Mouse (Mus musculus) forebrain, embryonic 14.5 days (tissue): ENCODE results near the gene Ces3b. TPM values are rescaled to one million over a fixed set of nuclear protein-coding genes. Genes with fewer than 3 reads are reported as not detected.
"Not testable (repeated sequence)": the region's sequence is repeated elsewhere in the genome, so short reads cannot be mapped to it uniquely, and the experiment has no call there.

Source experiments
- ATAC-seq: fragments of 200-750 bp; cut with Nextera tagmentation; 2 replicates; pipeline ENCODE4 v1.8.0; 2017; ENCODE audit warnings: mild to moderate bottlenecking, moderate library complexity
- DNase-seq: peaks from one replicate; pipeline ENCODE4 v3.0.0-alpha.2; 2015; ENCODE audit warnings: low spot score
- H3K27ac ChIP-seq: fragments of 300-500 bp; sonication (generic); 2 replicates; pipeline ENCODE4 v1.5.1; 2014; ENCODE audit warnings: low read depth, mild to moderate bottlenecking, control low read depth, low read length, moderate library complexity
- H3K27me3 ChIP-seq: fragments of 300-500 bp; sonication (generic); replicated peaks from 2 replicates; pipeline ENCODE4 v1.6.1; 2014; ENCODE audit warnings: low read length, control low read depth, mixed read lengths; ENCODE audit not compliant: control insufficient read depth, insufficient read depth
- H3K36me3 ChIP-seq: fragments of 300-500 bp; sonication (generic); 2 replicates; pipeline ENCODE4 v1.6.1; 2014; ENCODE audit warnings: low read length, control low read depth; ENCODE audit not compliant: control insufficient read depth, insufficient read depth
- H3K4me1 ChIP-seq: fragments of 300-500 bp; sonication (generic); 2 replicates; pipeline ENCODE4 v1.6.1; 2014; ENCODE audit warnings: antibody characterized with exemption, low read length, control low read depth; ENCODE audit not compliant: control insufficient read depth, insufficient read depth
- H3K4me2 ChIP-seq: fragments of 300-500 bp; sonication (generic); 2 replicates; pipeline ENCODE4 v1.6.1; 2014; ENCODE audit warnings: mild to moderate bottlenecking, control low read depth, low read length
- H3K4me3 ChIP-seq: fragments of 300-500 bp; sonication (generic); 2 replicates; pipeline ENCODE4 v1.5.1; 2014; ENCODE audit warnings: low read depth, low read length, control low read depth
- H3K9ac ChIP-seq: fragments of 300-500 bp; sonication (generic); 2 replicates; pipeline ENCODE4 v1.6.1; 2014; ENCODE audit warnings: mild to moderate bottlenecking, low read length, control low read depth, moderate library complexity
- H3K9me3 ChIP-seq: fragments of 300-500 bp; sonication (generic); replicated peaks from 2 replicates; pipeline ENCODE4 v1.6.1; 2016; ENCODE audit warnings: low read length, control low read depth, mixed read lengths; ENCODE audit not compliant: control insufficient read depth
- WGBS: fragments of 180-500 bp; shearing (Covaris S2); extraction: QIAGEN DNeasy Blood & Tissue Kit; methylation state at CpG from one replicate; pipeline ENCODE4 v1.1.7; 2014; 5-methylcytosine and 5-hydroxymethylcytosine counted together
- polyA plus RNA-seq: library from polyadenylated mRNA; unstranded; fragments of >200 nt; fragmentation: Nextera tagmentation; extraction: Ambion mirVana; gene quantifications from 2 replicates; pipeline ENCODE4 v1.2.1, GENCODE M21; 2014

The Ces3b gene
- polyA plus RNA-seq, 1 experiment from 2014 or later: not detected

DNA sequence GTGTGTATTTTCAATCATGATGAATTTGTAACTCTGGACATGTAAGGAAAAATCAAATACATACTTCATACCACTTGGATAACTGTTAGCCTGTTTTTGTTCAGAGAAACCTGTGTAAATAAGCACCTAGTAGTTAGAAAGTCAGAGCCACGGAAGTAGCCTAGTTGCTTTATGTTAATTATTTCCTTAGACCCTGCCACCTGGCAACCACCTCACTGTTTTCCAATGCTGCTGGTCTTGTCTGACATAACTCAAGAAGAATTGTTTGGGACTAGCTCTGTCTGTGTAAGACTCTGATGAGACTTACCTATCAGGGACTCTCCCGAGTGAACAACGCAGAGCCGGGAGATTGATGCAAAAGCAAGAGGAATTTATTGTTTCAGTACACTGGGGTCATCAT is 7.0 kb upstream of the Ces3b start:
- no peaks in the 10 kb centered on the region for H3K27me3 ChIP-seq
- H3K4me2 ChIP-seq: no peak overlapping the region
- H3K27ac ChIP-seq: no peak overlapping the region
- no peaks in the 10 kb centered on the region for H3K4me1 ChIP-seq
- H3K9ac ChIP-seq: no peak overlapping the region
- 94% methylated on average over 4 of the region's 4 CpGs for WGBS
- no peak for ATAC-seq
- no peaks in the 10 kb centered on the region for H3K9me3 ChIP-seq
- H3K36me3 ChIP-seq: no peaks in the 10 kb centered on the region
- no peak overlapping the region for H3K4me3 ChIP-seq
- DNase-seq: no peak

- WGBS: 74% methylated on average over 6 of the region's 6 CpGs
- Histone ChIP-seq H3K9ac (no peak overlapping the region), H3K4me3 (no peak overlapping the region), H3K4me2 (no peak overlapping the region), H3K27me3 (no peaks in the 10 kb centered on the region), H3K9me3 (no peaks in the 10 kb centered on the region), H3K36me3 (no peaks in the 10 kb centered on the region), H3K27ac (no peak overlapping the region), H3K4me1 (no peaks in the 10 kb centered on the region)
- ATAC-seq (no peak), DNase-seq (no peak)
These were observed 6.5 kb upstream of the Ces3b start for GRCm38 (mm10) chr8:105077071-105077470.

DNA sequence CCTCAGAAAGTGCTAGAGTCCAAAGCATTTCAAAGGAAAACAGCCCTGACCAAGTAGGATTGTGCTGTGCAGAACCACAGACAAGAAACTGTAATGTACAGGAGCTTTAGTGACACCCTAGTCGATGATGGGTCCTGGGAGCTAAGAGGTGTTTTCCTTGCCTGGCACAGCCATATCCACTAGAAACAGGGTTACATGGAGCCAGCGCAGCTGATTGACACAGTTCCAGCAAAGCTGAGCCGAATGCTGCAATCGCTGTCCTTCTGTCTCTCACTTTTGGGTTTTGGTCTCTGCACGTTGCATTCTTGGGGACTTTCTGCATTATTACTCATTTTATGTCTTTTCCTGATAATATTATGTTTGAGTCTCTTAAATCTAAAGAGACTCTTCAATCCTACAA is 5.0 kb upstream of the Ces3b start:
- no peaks in the 10 kb centered on the region for H3K4me1 ChIP-seq
- WGBS: 90% methylated on average over 5 of the region's 5 CpGs

DNA sequence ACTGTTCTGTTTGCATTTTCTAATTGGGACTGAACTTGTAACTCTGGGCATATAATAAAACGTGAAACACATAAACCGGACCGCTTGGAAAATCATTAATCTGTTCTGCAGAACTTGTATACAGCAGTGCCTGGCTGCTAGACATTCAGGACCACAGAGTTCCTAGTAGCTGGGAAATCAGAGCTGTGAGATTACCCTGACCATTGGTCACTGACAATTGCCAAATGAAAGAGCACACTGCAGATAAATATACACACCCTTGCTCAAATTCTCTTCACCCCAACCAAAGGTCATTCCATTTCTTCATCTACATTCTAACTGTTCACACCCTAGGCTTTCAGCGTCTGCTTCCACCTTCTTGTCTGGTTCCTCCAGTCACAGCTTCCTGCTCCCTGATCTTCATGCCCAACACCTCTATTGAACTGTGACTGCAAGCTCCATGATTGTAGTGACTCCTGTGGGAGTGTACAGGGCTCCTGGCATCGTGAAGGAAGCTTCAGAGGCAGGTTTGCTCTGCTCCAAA is 2.7 kb upstream of the Ces3b start:
- H3K27me3 ChIP-seq: no peaks in the 10 kb centered on the region
- no peaks in the 10 kb centered on the region for H3K36me3 ChIP-seq
- H3K4me3 ChIP-seq: no peak overlapping the region
- no peak overlapping the region for H3K4me2 ChIP-seq
- no peak overlapping the region for H3K27ac ChIP-seq
- no peaks in the 10 kb centered on the region for H3K4me1 ChIP-seq
- no peak overlapping the region for H3K9ac ChIP-seq
- ATAC-seq: no peak
- WGBS: 80% methylated on average over 5 of the region's 5 CpGs
- no peak for DNase-seq
- H3K9me3 ChIP-seq: no peaks in the 10 kb centered on the region

More for the DNA sequence above, 5.0 kb upstream of the Ces3b start:
- Histone ChIP-seq H3K27me3 (no peaks in the 10 kb centered on the region), H3K9ac (no peak overlapping the region), H3K27ac (no peak overlapping the region), H3K4me2 (no peak overlapping the region), H3K9me3 (no peaks in the 10 kb centered on the region), H3K36me3 (no peaks in the 10 kb centered on the region), H3K4me3 (no peak overlapping the region)
- ATAC-seq (no peak), DNase-seq (no peak)

DNA sequence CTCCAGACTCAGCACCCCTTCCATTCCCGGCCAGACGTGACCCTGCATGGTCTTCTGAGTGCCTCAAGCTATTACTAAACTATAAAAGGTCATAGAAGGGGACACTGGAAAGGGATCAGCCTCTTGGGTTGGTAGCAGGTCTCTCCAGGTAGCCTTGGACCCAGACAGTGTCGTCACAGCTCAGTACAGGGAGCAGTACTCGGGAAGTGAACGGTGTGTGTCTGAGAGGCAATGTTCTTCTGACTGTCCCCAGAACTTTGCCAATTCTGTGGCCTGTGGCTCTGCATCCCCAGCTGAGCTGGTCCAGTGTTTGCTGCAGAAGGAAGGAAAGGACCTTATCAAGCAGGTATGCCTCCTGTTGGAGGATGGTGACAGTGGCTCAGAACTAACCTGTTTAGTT is 4.6 kb downstream of the Ces3b start:
- not testable (repeated sequence) for H3K27me3 ChIP-seq, H3K4me1 ChIP-seq, H3K9ac ChIP-seq, ATAC-seq, H3K4me3 ChIP-seq, H3K36me3 ChIP-seq, DNase-seq, H3K9me3 ChIP-seq, H3K27ac ChIP-seq, H3K4me2 ChIP-seq
- WGBS: 85% methylated on average over 4 of the region's 5 CpGs

DNA sequence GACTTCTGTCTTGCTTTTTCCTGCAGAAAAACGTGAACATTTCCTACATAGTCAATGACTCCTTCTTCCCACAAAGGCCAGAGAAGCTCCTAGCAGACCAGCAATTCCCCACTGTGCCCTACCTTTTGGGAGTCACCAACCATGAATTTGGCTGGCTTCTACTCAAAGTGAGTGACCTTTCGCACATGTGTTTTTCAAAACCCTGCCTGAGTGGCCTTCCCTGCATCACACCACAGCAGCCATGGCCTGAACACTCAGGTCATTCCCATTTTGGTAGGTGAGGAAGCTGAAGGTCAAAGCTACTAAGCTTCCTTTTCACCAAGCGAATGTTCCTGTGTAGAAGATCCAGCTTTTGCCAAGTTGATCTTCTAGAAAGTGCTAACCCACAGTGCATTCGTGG is 5.0 kb downstream of the Ces3b start:
- Histone ChIP-seq H3K9me3 (no peaks in the 10 kb centered on the region), H3K27me3 (no peaks in the 10 kb centered on the region), H3K4me1 (no peaks in the 10 kb centered on the region), H3K4me3 (no peak overlapping the region), H3K27ac (no peak overlapping the region), H3K9ac (no peak overlapping the region), H3K4me2 (no peak overlapping the region), H3K36me3 (no peaks in the 10 kb centered on the region)
- 69% methylated on average over 4 of the region's 4 CpGs for WGBS
- DNase-seq (no peak), ATAC-seq (no peak)

- Histone ChIP-seq H3K27me3 (no peaks in the 10 kb centered on the region), H3K4me3 (no peak overlapping the region), H3K27ac (no peak overlapping the region), H3K9me3 (no peaks in the 10 kb centered on the region), H3K4me1 (no peaks in the 10 kb centered on the region), H3K9ac (no peak overlapping the region), H3K36me3 (no peaks in the 10 kb centered on the region), H3K4me2 (no peak overlapping the region)
- DNase-seq (no peak), ATAC-seq (no peak)
- 83% methylated on average over 3 of the region's 3 CpGs for WGBS
These were observed 10.4 kb downstream of the Ces3b start for GRCm38 (mm10) chr8:105093992-105094391.

DNA sequence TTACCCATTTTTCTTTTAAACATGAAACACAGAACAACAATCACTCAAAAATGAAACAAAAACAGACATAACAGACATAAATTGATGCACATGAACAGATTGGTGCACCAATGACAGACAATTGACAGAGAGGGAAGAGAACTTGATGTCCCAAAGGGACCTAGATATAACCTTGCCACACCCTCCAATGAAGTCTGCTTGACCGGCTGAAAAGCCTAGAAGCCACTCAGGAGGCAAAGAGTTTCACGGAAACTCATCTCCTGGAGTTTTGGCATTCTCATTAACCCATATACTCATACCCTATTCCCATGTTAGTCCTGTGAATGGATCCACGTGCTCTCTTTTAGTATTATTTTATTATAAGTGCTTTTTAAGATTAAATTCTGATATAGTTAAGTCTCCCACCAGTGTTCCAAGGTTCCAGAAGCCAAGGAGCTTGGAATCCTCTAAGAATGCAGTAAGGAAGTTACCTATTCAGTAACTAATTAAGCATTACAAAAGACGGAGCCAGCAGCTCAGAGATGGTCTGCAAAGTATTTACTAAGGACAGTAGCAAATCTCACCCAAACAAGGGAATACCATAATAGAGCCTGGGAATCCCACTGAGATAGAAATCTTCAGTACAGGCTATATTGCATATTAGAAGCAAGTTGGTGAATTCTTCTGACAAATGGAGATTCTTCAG is 18.7 kb downstream of the Ces3b start:
- not testable (repeated sequence) for H3K27me3 ChIP-seq, DNase-seq, H3K9ac ChIP-seq, H3K4me2 ChIP-seq, H3K36me3 ChIP-seq, ATAC-seq, H3K4me1 ChIP-seq, H3K4me3 ChIP-seq, H3K9me3 ChIP-seq, H3K27ac ChIP-seq
- WGBS: 74% methylated on average over 4 of the region's 4 CpGs

DNA sequence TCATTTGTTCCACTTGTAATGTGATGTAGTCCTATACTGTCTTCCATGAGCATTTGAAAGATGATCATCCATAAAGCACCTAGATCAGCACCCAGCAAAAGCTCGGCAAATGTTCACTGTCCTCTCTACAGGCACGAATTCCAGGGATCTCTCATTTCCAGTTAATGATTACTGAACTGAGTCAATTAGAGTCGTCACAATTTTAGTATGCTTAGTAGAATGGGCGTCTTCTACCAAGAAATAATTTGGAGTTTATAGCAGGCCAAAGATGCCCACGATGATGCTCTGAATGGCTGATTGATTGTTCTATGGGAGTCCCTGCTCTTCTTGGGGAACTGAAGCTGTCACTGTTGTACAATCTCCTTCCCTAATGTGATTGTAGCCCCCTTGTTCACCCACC is 20.1 kb downstream of the Ces3b start:
- H3K9me3 ChIP-seq, H3K4me2 ChIP-seq, H3K9ac ChIP-seq, DNase-seq, ATAC-seq, H3K4me3 ChIP-seq, H3K27ac ChIP-seq, H3K4me1 ChIP-seq, H3K27me3 ChIP-seq, H3K36me3 ChIP-seq: not testable (repeated sequence)
- WGBS: 82% methylated on average over 5 of the region's 5 CpGs
